Mouse (Mus musculus) T-helper 2 cell (primary cell): ENCODE measurements at regions not wholly inside any gene's neighbourhood (a gene's known extent, or its start where the extent isn't known, plus 50 kb on each side); places are given as distances from the start of the nearest gene placed in this dataset.

Source experiments
- in situ Hi-C: fragments of 300-600 bp; cut with MboI, MseI; formaldehyde crosslinking; loops from one replicate; pipeline ENCODE4 v1.15.1; 2025; ENCODE audit warnings: high pct_unique_total_duplicates

- in situ Hi-C loops = no loop called here
Observed at GRCm38 (mm10) chr8:89766387-89766786, 581.8 kb downstream of the Tox3 start.

DNA sequence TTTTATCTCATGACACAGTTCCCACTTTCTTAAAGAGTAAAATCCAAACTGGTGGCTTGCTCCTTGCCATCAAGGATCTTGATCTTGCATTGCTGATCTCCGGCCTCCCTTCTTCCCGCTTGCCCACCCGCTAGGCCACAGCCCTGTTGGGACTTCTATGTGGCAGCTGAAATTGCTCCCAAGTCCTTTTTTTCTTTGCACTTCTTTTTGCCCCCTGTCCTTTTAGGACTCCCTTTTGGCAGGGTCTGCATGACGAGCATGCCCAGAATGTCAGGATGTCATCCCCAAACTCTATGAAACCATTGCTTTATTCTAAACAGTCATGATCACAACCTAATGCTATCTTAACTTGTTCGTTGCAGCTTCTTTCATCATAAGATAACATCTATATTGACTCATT lies 588.6 kb downstream of the Tox3 start:
- in situ Hi-C loops = no loop called here

DNA sequence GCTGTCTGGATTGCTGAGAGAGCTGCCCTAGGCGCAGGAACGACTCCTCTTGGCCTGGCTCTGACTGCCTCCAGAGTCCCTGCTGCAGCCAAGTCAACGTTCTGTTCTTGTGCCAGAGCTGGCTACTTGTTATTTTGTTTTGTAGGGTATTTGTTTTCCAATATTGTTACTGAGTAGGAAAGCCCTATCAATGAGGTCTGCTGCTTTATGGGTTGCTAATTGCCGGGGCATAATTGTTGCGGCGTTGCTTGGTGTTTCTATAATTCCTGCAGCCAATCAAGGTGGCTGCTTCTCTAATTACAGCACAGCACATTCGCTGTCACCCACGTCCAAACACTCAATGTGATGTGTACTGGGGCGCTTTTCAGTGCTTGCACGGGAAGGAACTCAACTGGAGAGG lies 589.4 kb downstream of the Tox3 start:
- in situ Hi-C loops = no loop called here

GRCm38 (mm10) chr8:89755951-89756350 lies 592.2 kb downstream of the Tox3 start:
- in situ Hi-C loops = no loop called here

GRCm38 (mm10) chr8:89751201-89751600 lies 596.9 kb downstream of the Tox3 start:
- in situ Hi-C loops = no loop called here

DNA sequence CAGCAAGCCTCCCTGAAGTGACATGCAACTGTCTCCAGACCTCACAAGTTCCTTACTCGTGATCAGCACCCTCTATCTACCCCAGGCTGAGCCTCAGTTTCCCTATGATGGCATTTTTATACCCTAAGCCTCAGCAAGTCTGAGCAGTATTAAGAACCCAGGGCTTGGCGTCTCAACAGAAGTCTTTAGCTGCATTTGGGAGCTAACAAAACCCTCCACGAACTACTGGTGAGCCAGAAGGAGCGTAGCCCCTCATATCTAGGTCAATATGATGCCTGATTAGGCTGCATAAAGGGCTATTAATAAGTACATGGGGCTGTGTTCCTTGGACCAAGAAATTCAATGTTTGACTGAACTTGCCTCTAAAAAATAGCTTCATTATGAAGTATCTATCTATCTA lies 600.4 kb downstream of the Tox3 start:
- in situ Hi-C loops = no loop called here

DNA sequence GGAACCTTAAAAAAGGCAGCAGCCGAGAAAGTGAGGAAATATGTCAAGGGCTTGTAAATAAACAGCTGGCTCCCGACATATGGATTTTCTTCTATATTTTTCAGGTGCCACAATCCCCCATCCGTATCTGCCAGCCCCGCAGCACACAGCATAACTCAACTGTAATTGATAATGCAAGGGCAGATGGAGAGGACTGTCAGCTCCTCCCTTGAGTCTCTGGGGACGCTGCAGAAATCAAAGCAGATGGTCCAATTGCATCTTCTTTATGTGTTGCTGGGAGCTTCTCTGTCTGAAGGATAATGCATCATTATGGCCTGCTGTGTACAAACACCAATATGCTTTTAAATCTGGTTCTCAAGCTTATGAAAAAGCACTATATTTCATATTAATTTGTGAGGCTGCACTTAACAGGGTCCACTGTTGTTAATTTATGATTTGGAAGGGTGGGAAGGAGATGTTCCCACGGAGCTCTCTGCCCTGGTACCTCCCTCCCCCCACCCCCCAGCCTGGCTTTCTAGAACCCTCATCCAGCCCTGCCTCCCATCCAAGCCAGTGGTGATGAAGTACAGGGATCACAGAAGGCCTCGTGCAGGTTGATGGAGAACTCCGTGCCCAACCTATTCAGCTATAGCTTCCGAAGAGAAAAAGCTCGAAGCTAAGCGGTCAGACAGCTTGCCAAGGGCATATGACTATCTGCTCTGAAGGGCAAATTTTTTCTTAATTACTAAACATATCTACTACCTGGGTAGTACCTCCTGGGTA lies 603.7 kb downstream of the Tox3 start:
- in situ Hi-C loops = no loop called here

DNA sequence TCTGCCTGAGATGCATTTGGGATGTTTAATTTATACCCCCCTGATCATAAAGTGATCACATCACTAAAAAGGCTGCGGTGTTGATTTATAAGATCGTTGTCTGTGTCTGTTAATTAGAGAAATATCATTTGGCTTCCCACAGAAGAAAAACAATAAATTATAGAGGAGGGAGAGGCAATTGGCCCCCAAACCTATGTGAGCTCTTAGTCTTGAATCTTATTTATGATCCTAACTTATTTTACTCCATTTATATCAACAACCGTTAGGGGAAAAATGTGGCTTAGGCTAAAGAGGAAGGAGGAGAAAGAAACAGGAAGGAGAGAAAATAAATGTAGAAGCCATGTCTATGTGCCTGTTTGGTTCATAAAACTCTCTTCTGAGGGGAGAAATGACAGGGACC lies 609.5 kb downstream of the Tox3 start:
- in situ Hi-C loops = no loop called here

DNA sequence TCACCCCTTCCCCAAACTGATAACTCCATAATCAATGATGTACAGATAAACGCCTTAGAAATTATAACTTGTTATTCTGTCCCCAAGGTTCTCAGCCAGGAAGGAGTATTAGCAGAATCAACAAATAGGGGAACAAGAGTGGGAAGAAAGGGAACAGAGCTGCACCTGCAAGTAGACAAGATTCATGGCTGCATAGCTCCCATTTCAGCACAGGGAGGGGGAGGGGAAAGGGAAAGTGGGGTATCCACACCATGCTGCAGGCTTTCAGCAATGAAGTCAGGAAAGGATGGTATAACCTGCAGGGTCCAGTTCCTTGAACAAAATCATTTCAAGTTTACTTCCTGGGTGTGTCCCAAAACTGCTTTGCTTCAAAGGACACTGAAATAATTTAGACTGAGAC lies 610.5 kb downstream of the Tox3 start:
- in situ Hi-C loops = no loop called here

DNA sequence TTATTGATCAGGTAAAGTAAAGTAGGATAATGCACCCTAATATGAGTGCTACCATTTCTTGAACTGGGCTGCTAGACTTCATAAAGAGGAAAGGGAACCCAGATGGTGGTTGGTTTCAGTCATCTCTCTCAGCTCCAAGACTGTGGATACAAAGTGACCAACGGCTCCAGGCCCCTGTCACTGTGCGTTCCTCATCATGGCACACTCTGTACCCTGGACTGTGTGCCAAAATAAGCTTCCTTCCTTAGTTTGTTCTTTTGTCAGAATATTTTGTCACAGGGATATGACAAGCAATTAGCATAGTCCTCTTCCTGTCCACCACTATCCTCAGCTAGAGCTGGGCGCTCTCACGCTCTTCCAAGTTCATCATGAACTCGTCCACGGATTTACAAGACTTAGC lies 620.9 kb downstream of the Tox3 start:
- in situ Hi-C loops = no loop called here

DNA sequence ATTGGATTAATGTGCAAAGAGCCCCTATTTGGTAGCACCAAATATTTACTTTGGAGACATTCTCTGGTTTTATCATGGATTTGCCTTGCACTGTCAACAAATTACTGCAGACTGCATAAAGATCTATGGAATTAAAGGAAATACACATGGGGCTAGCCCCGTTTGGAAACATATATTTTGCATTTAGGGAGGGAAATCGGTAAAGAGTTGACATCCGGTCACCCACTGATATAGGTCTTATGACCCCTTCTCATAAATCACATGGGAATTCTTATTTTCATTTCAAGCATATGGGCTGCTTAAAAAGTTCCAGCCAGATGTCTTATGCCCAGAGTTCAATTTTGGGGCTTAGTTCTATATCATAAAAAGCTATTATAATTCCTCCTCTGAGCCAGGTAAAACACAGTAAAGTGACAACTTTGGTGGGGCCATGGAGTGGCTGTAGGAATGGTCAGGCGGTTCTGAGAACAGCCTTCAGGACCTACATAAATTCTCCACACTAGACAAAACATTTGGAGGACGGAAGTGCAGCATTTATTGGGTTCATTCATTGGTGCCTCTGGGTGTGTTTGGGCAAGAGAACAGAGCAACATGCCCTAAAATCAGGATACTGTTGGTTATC lies 626.3 kb downstream of the Tox3 start:
- in situ Hi-C loops = loop anchor here (5.0 kb wide), 1 partner anchor 459 kb away; no protein-coding TSS in a partner anchor

DNA sequence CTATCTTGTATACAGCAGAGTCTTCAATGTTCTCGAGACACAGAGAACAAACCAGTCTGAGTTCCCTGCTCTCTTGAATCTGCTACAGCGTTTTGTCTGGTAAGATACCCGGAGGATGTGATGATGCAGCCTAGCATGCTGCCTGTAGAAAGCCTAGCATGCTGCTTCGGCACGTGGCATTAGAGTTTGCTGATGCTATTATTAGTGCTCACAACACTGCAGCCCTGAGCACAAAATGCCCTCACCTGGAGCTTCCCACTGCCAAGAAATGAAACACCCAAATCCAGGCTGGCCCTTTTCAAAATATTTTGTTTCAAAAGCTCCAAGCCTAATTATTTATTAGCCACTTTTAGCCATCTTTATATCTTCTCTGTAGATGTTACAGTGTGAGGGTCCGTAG lies 634.3 kb downstream of the Tox3 start:
- in situ Hi-C loops = no loop called here

- in situ Hi-C loops = no loop called here
Observed at GRCm38 (mm10) chr8:89707341-89707928, 640.7 kb downstream of the Tox3 start.

GRCm38 (mm10) chr8:89685696-89686095 lies 641.7 kb upstream of the Sall1 start:
- in situ Hi-C loops = no loop called here

GRCm38 (mm10) chr8:89680937-89681336 lies 637.0 kb upstream of the Sall1 start:
- in situ Hi-C loops = no loop called here

DNA sequence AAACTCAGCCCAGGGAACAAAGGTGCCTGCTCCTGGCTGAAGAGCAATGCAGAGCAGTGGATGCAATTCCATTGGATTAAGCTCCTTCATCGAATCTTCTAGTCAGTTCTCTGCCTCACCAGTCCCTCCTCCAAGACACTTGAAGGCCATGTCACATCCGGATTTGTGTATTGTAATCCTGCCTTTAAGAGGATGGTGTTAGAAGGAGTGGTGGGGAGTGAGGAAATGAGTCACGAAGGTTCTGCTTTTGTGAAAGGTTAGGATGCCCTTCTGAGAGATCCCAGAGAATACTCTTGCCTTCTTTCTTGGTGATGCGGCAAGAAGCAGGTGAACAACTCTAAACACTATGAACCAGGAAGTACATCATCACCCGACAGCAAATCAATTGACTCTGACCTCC lies 636.4 kb upstream of the Sall1 start:
- in situ Hi-C loops = no loop called here

- in situ Hi-C loops = no loop called here
Observed at GRCm38 (mm10) chr8:89679551-89679950, 635.6 kb upstream of the Sall1 start.

- in situ Hi-C loops = no loop called here
Observed at GRCm38 (mm10) chr8:89677266-89677665, 633.3 kb upstream of the Sall1 start.

GRCm38 (mm10) chr8:89673911-89674310 lies 629.9 kb upstream of the Sall1 start:
- in situ Hi-C loops = no loop called here

- in situ Hi-C loops = no loop called here
Observed at GRCm38 (mm10) chr8:89672631-89673030, 628.7 kb upstream of the Sall1 start.

DNA sequence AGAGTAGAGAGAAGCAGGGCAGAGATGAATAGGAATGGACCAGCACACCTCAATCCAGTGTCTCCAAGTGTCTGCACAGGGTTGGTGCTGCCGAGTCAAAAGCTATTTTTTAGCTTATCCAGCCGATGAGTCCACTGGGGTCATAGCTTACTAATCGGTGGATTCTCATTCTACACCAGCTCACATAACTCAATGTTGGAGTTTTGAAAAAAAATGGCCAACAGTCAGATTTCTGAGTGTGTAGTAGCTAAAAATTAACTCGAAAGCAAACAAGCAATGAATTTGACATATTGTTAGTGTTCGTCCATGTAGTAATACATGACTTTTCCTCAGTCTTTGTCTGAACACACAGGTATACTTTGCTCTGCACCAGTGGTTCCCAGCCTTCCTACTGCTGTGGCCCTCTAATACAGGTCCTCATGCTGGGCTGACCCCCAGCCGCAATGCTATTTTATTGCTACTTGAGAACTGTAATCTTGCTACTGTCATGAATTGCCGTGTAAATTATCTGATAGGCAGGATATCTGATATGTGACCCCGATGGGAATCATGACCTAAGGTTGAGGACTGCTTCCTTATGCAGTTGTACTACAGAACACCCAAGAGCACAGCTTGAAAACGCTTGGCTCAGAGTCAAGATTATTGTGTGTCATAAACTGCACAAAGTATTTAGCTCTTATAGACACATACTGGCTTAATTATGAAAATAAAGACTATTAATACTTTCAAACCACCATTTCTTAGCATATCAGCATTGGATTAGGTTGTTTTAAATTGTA lies 621.1 kb upstream of the Sall1 start:
- in situ Hi-C loops = no loop called here

- in situ Hi-C loops = no loop called here
Observed at GRCm38 (mm10) chr8:89663859-89664258, 619.9 kb upstream of the Sall1 start.
